Mouse (Mus musculus): ENCODE data around the gene Asgr1. TPM values are rescaled to one million over a fixed set of nuclear protein-coding genes. Genes with fewer than 3 reads are reported as not detected.

The Asgr1 gene
- total and polyA plus RNA-seq, 2 experiments from 2014 or later: not detected

GRCm38 (mm10) chr11:70103701-70104315 is 49.9 kb downstream of the Asgr1 start:
- WGBS: 73% methylated on average over 14 of the region's 14 CpGs
- Histone ChIP-seq H3K4me1 (ENCODE audit: control insufficient read depth, insufficient read depth) (no peaks in the 10 kb centered on the region), H3K27me3 (ENCODE audit: control insufficient read depth, insufficient read depth, low read length) (no peaks in the 10 kb centered on the region), H3K27ac (ENCODE audit: low read depth) (no peak overlapping the region), H3K9me3 (replicated peaks; ENCODE audit: control insufficient read depth, low read length) (no peaks in the 10 kb centered on the region), H3K4me2 (ENCODE audit: low read depth, low read length) (no peak overlapping the region), H3K9ac (replicated peaks; ENCODE audit: low read depth, low read length) (no peak overlapping the region), H3K36me3 (replicated peaks; ENCODE audit: control insufficient read depth, insufficient read depth, low read length) (no peaks in the 10 kb centered on the region), H3K4me3 (ENCODE audit: low read depth, low read length) (no peak overlapping the region)
- DNase-seq (ENCODE audit: low spot score) (no peak), ATAC-seq (ENCODE audit: insufficient read depth, low read depth) (no peak)
- no peak for TF ChIP-seq CTCF (IDR thresholded peaks at IDR 0.05; ENCODE audit: low read depth)
- TF ChIP-seq EP300 (IDR thresholded peaks at IDR 0.05; ENCODE audit: low read depth): no peak

GRCm38 (mm10) chr11:70107085-70107484 is 53.2 kb downstream of the Asgr1 start:
- Histone ChIP-seq H3K4me3 (ENCODE audit: low read depth, low read length) (no peak overlapping the region), H3K4me2 (ENCODE audit: low read depth, low read length) (no peak overlapping the region), H3K27me3 (ENCODE audit: control insufficient read depth, insufficient read depth, low read length) (no peaks in the 10 kb centered on the region), H3K4me1 (ENCODE audit: control insufficient read depth, insufficient read depth) (no peaks in the 10 kb centered on the region), H3K9me3 (replicated peaks; ENCODE audit: control insufficient read depth, low read length) (no peaks in the 10 kb centered on the region), H3K9ac (replicated peaks; ENCODE audit: low read depth, low read length) (no peak overlapping the region), H3K36me3 (replicated peaks; ENCODE audit: control insufficient read depth, insufficient read depth, low read length) (no peaks in the 10 kb centered on the region), H3K27ac (ENCODE audit: low read depth) (no peak overlapping the region)
- WGBS: 55% methylated on average over 8 of the region's 8 CpGs
- DNase-seq (ENCODE audit: low spot score): no peak
- no peak for ATAC-seq (ENCODE audit: insufficient read depth, low read depth)
- no peak for TF ChIP-seq EP300 (IDR thresholded peaks at IDR 0.05; ENCODE audit: low read depth)

MicroRNA genes within 50 kb of the gene (microRNA counts, 519-probe panel; counts per million panel counts)
- not detected for microRNA mmu-miR-324-3p
- microRNA mmu-miR-324-5p: 4,291 counts per million, percentile 54 among the panel's probes with 10 or more counts

Small RNA genes within 50 kb of the gene (microRNA-seq; reads per million reads assigned to microRNA genes)
- 2,205 reads per million, percentile 85 among the genes with 10 or more reads in this experiment for gene Mir324

Other genes with a start within 250 kb of the Asgr1 start
Only the 30 nearest of the 35 such genes appear.
- 78.5 and 169 TPM in 2 replicates for gene Tmem256, start 215.6 kb upstream of the Asgr1 start, total RNA-seq (2014; rRNA removed; ENCODE audit: low replicate concordance)
- 411 and 424 TPM in 2 replicates for gene Tmem256, start 215.6 kb upstream of the Asgr1 start, polyA plus RNA-seq (2015; fragmentation: Nextera tagmentation; extraction: Ambion mirVana)
- gene Plscr3, start 207.7 kb upstream of the Asgr1 start, total RNA-seq (2014; rRNA removed; ENCODE audit: low replicate concordance): 50.9 and 64.0 TPM in 2 replicates
- gene Plscr3, start 207.7 kb upstream of the Asgr1 start, polyA plus RNA-seq (2015; fragmentation: Nextera tagmentation; extraction: Ambion mirVana): 60.5 and 62.3 TPM in 2 replicates
- 0.50 TPM in 1 of 2 replicates, not detected in the other for gene Tnk1, start 195.4 kb upstream of the Asgr1 start, total RNA-seq (2014; rRNA removed; ENCODE audit: low replicate concordance)
- not detected in 2 replicates for gene Tnk1, start 195.4 kb upstream of the Asgr1 start, polyA plus RNA-seq (2015; fragmentation: Nextera tagmentation; extraction: Ambion mirVana)
- not detected in 2 replicates for gene Tmem95, start 176.1 kb upstream of the Asgr1 start, total RNA-seq (2014; rRNA removed; ENCODE audit: low replicate concordance)
- gene Tmem95, start 176.1 kb upstream of the Asgr1 start, polyA plus RNA-seq (2015; fragmentation: Nextera tagmentation; extraction: Ambion mirVana): not detected in 2 replicates
- gene Kctd11, start 172.7 kb upstream of the Asgr1 start, total RNA-seq (2014; rRNA removed; ENCODE audit: low replicate concordance): 2.3 and 9.4 TPM in 2 replicates
- 1.9 and 2.3 TPM in 2 replicates for gene Kctd11, start 172.7 kb upstream of the Asgr1 start, polyA plus RNA-seq (2015; fragmentation: Nextera tagmentation; extraction: Ambion mirVana)
- gene Acap1, start 158.5 kb upstream of the Asgr1 start, total RNA-seq (2014; rRNA removed; ENCODE audit: low replicate concordance): 2.5 and 9.7 TPM in 2 replicates
- gene Acap1, start 158.5 kb upstream of the Asgr1 start, polyA plus RNA-seq (2015; fragmentation: Nextera tagmentation; extraction: Ambion mirVana): 2.5 TPM in 2 replicates
- 1.8 and 6.3 TPM in 2 replicates for gene 2810408A11Rik, start 153.1 kb upstream of the Asgr1 start, total RNA-seq (2014; rRNA removed; ENCODE audit: low replicate concordance)
- gene 2810408A11Rik, start 153.1 kb upstream of the Asgr1 start, polyA plus RNA-seq (2015; fragmentation: Nextera tagmentation; extraction: Ambion mirVana): 2.8 and 3.9 TPM in 2 replicates
- gene Neurl4, start 153.0 kb upstream of the Asgr1 start, total RNA-seq (2014; rRNA removed; ENCODE audit: low replicate concordance): 39.2 and 59.5 TPM in 2 replicates
- gene Neurl4, start 153.0 kb upstream of the Asgr1 start, polyA plus RNA-seq (2015; fragmentation: Nextera tagmentation; extraction: Ambion mirVana): 3.6 and 4.5 TPM in 2 replicates
- 48.6 and 72.4 TPM in 2 replicates for gene Gps2, start 140.2 kb upstream of the Asgr1 start, total RNA-seq (2014; rRNA removed; ENCODE audit: low replicate concordance)
- gene Gps2, start 140.2 kb upstream of the Asgr1 start, polyA plus RNA-seq (2015; fragmentation: Nextera tagmentation; extraction: Ambion mirVana): 37.1 and 38.1 TPM in 2 replicates
- 469 and 504 TPM in 2 replicates for gene Eif5a, start 132.1 kb upstream of the Asgr1 start, total RNA-seq (2014; rRNA removed; ENCODE audit: low replicate concordance)
- 961 and 973 TPM in 2 replicates for gene Eif5a, start 132.1 kb upstream of the Asgr1 start, polyA plus RNA-seq (2015; fragmentation: Nextera tagmentation; extraction: Ambion mirVana)
- 16.0 and 25.6 TPM in 2 replicates for gene Ybx2, start 118.3 kb upstream of the Asgr1 start, total RNA-seq (2014; rRNA removed; ENCODE audit: low replicate concordance)
- 4.9 and 7.9 TPM in 2 replicates for gene Ybx2, start 118.3 kb upstream of the Asgr1 start, polyA plus RNA-seq (2015; fragmentation: Nextera tagmentation; extraction: Ambion mirVana)
- gene Slc2a4, start 105.9 kb upstream of the Asgr1 start, total RNA-seq (2014; rRNA removed; ENCODE audit: low replicate concordance): 235 and 267 TPM in 2 replicates
- gene Slc2a4, start 105.9 kb upstream of the Asgr1 start, polyA plus RNA-seq (2015; fragmentation: Nextera tagmentation; extraction: Ambion mirVana): 89.2 and 89.7 TPM in 2 replicates
- gene Cldn7, start 89.3 kb upstream of the Asgr1 start, total RNA-seq (2014; rRNA removed; ENCODE audit: low replicate concordance): 0.93 TPM in 1 of 2 replicates, not detected in the other
- 0.64 and 1.8 TPM in 2 replicates for gene Cldn7, start 89.3 kb upstream of the Asgr1 start, polyA plus RNA-seq (2015; fragmentation: Nextera tagmentation; extraction: Ambion mirVana)
- 43.0 and 45.6 TPM in 2 replicates for gene Ctdnep1, start 72.9 kb upstream of the Asgr1 start, total RNA-seq (2014; rRNA removed; ENCODE audit: low replicate concordance)
- gene Ctdnep1, start 72.9 kb upstream of the Asgr1 start, polyA plus RNA-seq (2015; fragmentation: Nextera tagmentation; extraction: Ambion mirVana): 24.8 and 25.5 TPM in 2 replicates
- gene Elp5, start 71.6 kb upstream of the Asgr1 start, total RNA-seq (2014; rRNA removed; ENCODE audit: low replicate concordance): 77.7 and 108 TPM in 2 replicates
- gene Elp5, start 71.6 kb upstream of the Asgr1 start, polyA plus RNA-seq (2015; fragmentation: Nextera tagmentation; extraction: Ambion mirVana): 89.8 and 96.1 TPM in 2 replicates
- 208 and 305 TPM in 2 replicates for gene Gabarap, start 62.9 kb upstream of the Asgr1 start, total RNA-seq (2014; rRNA removed; ENCODE audit: low replicate concordance)
- gene Gabarap, start 62.9 kb upstream of the Asgr1 start, polyA plus RNA-seq (2015; fragmentation: Nextera tagmentation; extraction: Ambion mirVana): 472 and 510 TPM in 2 replicates
- gene Phf23, start 58.3 kb upstream of the Asgr1 start, total RNA-seq (2014; rRNA removed; ENCODE audit: low replicate concordance): 27.4 and 54.8 TPM in 2 replicates
- 30.3 and 34.2 TPM in 2 replicates for gene Phf23, start 58.3 kb upstream of the Asgr1 start, polyA plus RNA-seq (2015; fragmentation: Nextera tagmentation; extraction: Ambion mirVana)
- 10.8 TPM in 2 replicates for gene Dvl2, start 53.5 kb upstream of the Asgr1 start, total RNA-seq (2014; rRNA removed; ENCODE audit: low replicate concordance)
- gene Dvl2, start 53.5 kb upstream of the Asgr1 start, polyA plus RNA-seq (2015; fragmentation: Nextera tagmentation; extraction: Ambion mirVana): 6.5 and 7.5 TPM in 2 replicates
- 378 and 469 TPM in 2 replicates for gene Acadvl, start 38.7 kb upstream of the Asgr1 start, total RNA-seq (2014; rRNA removed; ENCODE audit: low replicate concordance)
- 815 and 873 TPM in 2 replicates for gene Acadvl, start 38.7 kb upstream of the Asgr1 start, polyA plus RNA-seq (2015; fragmentation: Nextera tagmentation; extraction: Ambion mirVana)
- gene Dlg4, start 37.1 kb upstream of the Asgr1 start, total RNA-seq (2014; rRNA removed; ENCODE audit: low replicate concordance): 3.4 and 10.3 TPM in 2 replicates
- gene Dlg4, start 37.1 kb upstream of the Asgr1 start, polyA plus RNA-seq (2015; fragmentation: Nextera tagmentation; extraction: Ambion mirVana): 2.2 TPM in 2 replicates
- gene Asgr2, start 38.6 kb downstream of the Asgr1 start, total RNA-seq (2014; rRNA removed; ENCODE audit: low replicate concordance): not detected in 2 replicates
- not detected in 2 replicates for gene Asgr2, start 38.6 kb downstream of the Asgr1 start, polyA plus RNA-seq (2015; fragmentation: Nextera tagmentation; extraction: Ambion mirVana)
- gene Mgl2, start 76.2 kb downstream of the Asgr1 start, total RNA-seq (2014; rRNA removed; ENCODE audit: low replicate concordance): not detected in 2 replicates
- gene Mgl2, start 76.2 kb downstream of the Asgr1 start, polyA plus RNA-seq (2015; fragmentation: Nextera tagmentation; extraction: Ambion mirVana): not detected in 2 replicates
- gene Clec10a, start 102.1 kb downstream of the Asgr1 start, total RNA-seq (2014; rRNA removed; ENCODE audit: low replicate concordance): not detected in 2 replicates
- 0.45 and 0.47 TPM in 2 replicates for gene Clec10a, start 102.1 kb downstream of the Asgr1 start, polyA plus RNA-seq (2015; fragmentation: Nextera tagmentation; extraction: Ambion mirVana)
- 3.1 TPM in 1 of 2 replicates, not detected in the other for gene Slc16a11, start 158.7 kb downstream of the Asgr1 start, total RNA-seq (2014; rRNA removed; ENCODE audit: low replicate concordance)
- gene Slc16a11, start 158.7 kb downstream of the Asgr1 start, polyA plus RNA-seq (2015; fragmentation: Nextera tagmentation; extraction: Ambion mirVana): 0.25 and 0.58 TPM in 2 replicates
- 3.1 and 5.5 TPM in 2 replicates for gene Slc16a13, start 167.0 kb downstream of the Asgr1 start, total RNA-seq (2014; rRNA removed; ENCODE audit: low replicate concordance)
- gene Slc16a13, start 167.0 kb downstream of the Asgr1 start, polyA plus RNA-seq (2015; fragmentation: Nextera tagmentation; extraction: Ambion mirVana): 4.4 and 4.5 TPM in 2 replicates
- gene Bcl6b, start 175.7 kb downstream of the Asgr1 start, total RNA-seq (2014; rRNA removed; ENCODE audit: low replicate concordance): 12.8 and 44.1 TPM in 2 replicates
- gene Bcl6b, start 175.7 kb downstream of the Asgr1 start, polyA plus RNA-seq (2015; fragmentation: Nextera tagmentation; extraction: Ambion mirVana): 16.8 and 18.9 TPM in 2 replicates
- gene 0610010K14Rik, start 183.8 kb downstream of the Asgr1 start, total RNA-seq (2014; rRNA removed; ENCODE audit: low replicate concordance): 47.7 and 60.5 TPM in 2 replicates
- 96.5 and 102 TPM in 2 replicates for gene 0610010K14Rik, start 183.8 kb downstream of the Asgr1 start, polyA plus RNA-seq (2015; fragmentation: Nextera tagmentation; extraction: Ambion mirVana)
- gene Gm21988, start 185.7 kb downstream of the Asgr1 start, total RNA-seq (2014; rRNA removed; ENCODE audit: low replicate concordance): 6.8 and 15.2 TPM in 2 replicates
- gene Gm21988, start 185.7 kb downstream of the Asgr1 start, polyA plus RNA-seq (2015; fragmentation: Nextera tagmentation; extraction: Ambion mirVana): 7.5 and 8.6 TPM in 2 replicates
- 13.1 and 75.0 TPM in 2 replicates for gene Rnasek, start 185.8 kb downstream of the Asgr1 start, total RNA-seq (2014; rRNA removed; ENCODE audit: low replicate concordance)
- gene Rnasek, start 185.8 kb downstream of the Asgr1 start, polyA plus RNA-seq (2015; fragmentation: Nextera tagmentation; extraction: Ambion mirVana): 311 and 336 TPM in 2 replicates
- gene Alox12, start 201.3 kb downstream of the Asgr1 start, total RNA-seq (2014; rRNA removed; ENCODE audit: low replicate concordance): 1.4 and 2.5 TPM in 2 replicates
- 2.3 TPM in 2 replicates for gene Alox12, start 201.3 kb downstream of the Asgr1 start, polyA plus RNA-seq (2015; fragmentation: Nextera tagmentation; extraction: Ambion mirVana)